Mouse (Mus musculus): ENCODE measurements around the gene Arl5a.

DNA sequence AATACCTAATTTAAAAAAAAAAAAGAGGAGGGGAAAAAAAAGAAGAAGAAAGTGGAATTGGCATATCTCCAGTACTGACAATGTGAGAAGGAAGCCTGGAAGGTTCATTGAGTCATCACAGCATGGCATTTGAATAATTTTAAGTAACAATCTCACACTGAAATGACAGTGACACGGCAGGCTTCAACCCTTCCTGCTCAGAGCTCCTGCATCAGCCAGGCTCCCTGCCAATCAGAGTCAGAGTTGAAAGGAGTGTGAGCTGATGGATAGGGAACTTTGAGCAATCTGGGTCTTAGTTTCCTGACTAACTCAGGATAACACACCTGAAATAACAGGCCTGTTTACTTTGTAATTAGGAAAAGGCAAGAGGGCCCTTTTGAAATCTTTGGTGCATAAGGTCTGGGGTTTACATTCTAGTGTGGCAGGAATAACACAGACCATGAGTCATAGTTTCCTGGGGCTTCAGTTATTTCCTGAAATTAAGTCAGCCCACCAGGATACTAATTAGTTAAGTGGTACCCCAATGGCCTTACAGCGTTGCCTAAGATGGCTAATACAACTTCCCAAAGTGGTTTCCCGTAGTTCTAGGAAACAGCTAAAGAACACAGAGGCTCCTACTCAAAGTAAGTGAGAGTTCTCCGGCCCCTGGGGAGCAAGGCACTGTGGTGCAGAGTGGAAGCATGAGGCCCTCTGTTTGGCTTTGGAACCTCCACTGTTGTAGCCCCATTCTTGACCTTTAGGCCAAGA lies 47.0 kb upstream of the Arl5a start:
- no peak for TF ChIP-seq POLR2A (IDR thresholded peaks at IDR 0.05; ENCODE audit: borderline replicate concordance, extremely low read depth, low read depth, low read length)
- no peak for TF ChIP-seq CTCF (IDR thresholded peaks at IDR 0.05; ENCODE audit: insufficient read depth, low read length)
